Mouse (Mus musculus): ENCODE measurements around the gene Ccnd3. TPM values are rescaled to one million over a fixed set of nuclear protein-coding genes. Genes with fewer than 3 reads are reported as not detected.

Gene Ccnd3
- polyA plus RNA-seq, 1 experiment from 2014 or later = 180 TPM

GRCm38 (mm10) chr17:47474250-47474649 lies 30.6 kb upstream of the Ccnd3 start:
- TF ChIP-seq CTCF (IDR thresholded peaks at IDR 0.05; ENCODE audit: low read depth) = no peak
- WGBS = 52% methylated on average over 4 of the region's 4 CpGs
- H3K36me3 ChIP-seq (ENCODE audit: control insufficient read depth, insufficient read depth) = peaks cover 12% of the 10 kb centered on the region; the same call in 1 of the 2 replicates
- H3K27me3 ChIP-seq (replicated peaks; ENCODE audit: control insufficient read depth, insufficient read depth, low read length) = no peaks in the 10 kb centered on the region
- no peaks in the 10 kb centered on the region for H3K9me3 ChIP-seq (ENCODE audit: control insufficient read depth)
- ATAC-seq = no peak
- 0 out of 2 replicates have a peak, but pooled peaks cover 5% of the 10 kb centered on the region for H3K4me1 ChIP-seq (replicated peaks; ENCODE audit: control insufficient read depth, insufficient read depth, low read length)
- no peak overlapping the region for H3K4me2 ChIP-seq (replicated peaks; ENCODE audit: low read depth)
- H3K27ac ChIP-seq (ENCODE audit: low read depth, low read length) = no peak overlapping the region; the same call in 1 of the 2 replicates
- no peak overlapping the region for H3K9ac ChIP-seq (ENCODE audit: low read depth, low read length)
- no peak overlapping the region for H3K4me3 ChIP-seq (ENCODE audit: low read depth, low read length)

DNA sequence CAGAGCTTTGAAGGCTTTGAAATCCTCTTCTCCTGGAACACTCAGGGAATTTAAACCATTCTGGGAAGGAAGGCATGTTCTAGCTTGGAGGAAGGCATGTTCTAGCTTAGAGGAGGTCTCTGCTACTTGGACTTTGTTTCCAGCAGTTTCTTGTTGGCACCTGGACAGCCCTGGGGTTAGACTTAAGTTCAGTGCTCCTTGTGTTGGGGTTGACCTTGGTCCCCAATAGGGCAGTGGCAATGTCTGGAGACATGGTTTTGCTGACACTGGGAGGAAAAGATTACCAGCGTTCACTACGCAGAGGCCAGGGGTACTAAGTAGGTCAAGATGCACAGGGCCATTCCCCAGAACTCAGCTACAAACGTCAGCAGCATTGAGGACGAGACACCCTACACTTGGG lies 29.7 kb upstream of the Ccnd3 start:
- Histone ChIP-seq H3K27me3 (replicated peaks; ENCODE audit: control insufficient read depth, insufficient read depth, low read length) (no peaks in the 10 kb centered on the region), H3K4me1 (replicated peaks; ENCODE audit: control insufficient read depth, insufficient read depth, low read length) (0 out of 2 replicates have a peak, but pooled peaks cover 5% of the 10 kb centered on the region), H3K36me3 (ENCODE audit: control insufficient read depth, insufficient read depth) (peaks cover 3% of the 10 kb centered on the region; the same call in 1 of the 2 replicates), H3K4me2 (replicated peaks; ENCODE audit: low read depth) (no peak overlapping the region), H3K9ac (ENCODE audit: low read depth, low read length) (no peak overlapping the region), H3K9me3 (ENCODE audit: control insufficient read depth) (no peaks in the 10 kb centered on the region), H3K27ac (ENCODE audit: low read depth, low read length) (peak overlapping the region; percentile 64; the same call in 1 of the 2 replicates), H3K4me3 (ENCODE audit: low read depth, low read length) (no peak overlapping the region)
- no peak for TF ChIP-seq CTCF (IDR thresholded peaks at IDR 0.05; ENCODE audit: low read depth)
- ATAC-seq = peak; percentile 76
- WGBS = 50% methylated on average over 4 of the region's 4 CpGs

DNA sequence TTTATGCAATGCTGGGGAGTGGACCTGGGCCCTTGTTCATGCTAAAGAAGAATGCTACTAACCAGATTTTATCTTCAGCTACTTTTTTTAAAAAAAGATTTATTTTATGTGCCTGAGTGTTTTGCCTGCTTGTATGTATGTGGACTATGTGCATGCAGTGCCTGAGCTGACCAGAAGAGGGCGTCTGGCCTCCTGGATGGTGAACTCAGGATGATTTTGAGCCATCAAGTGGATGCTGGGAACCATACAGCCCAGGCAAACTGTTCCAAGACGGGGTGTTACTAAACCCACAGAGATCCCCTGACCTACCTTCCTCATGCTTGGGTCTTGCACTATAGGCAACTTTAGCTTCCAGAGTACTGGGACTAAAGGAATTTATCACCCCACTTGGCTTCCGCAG lies 29.1 kb upstream of the Ccnd3 start:
- 64% methylated on average over 3 of the region's 3 CpGs for WGBS
- H3K4me2 ChIP-seq (replicated peaks; ENCODE audit: low read depth) = no peak overlapping the region
- no peaks in the 10 kb centered on the region for H3K27me3 ChIP-seq (replicated peaks; ENCODE audit: control insufficient read depth, insufficient read depth, low read length)
- no peaks in the 10 kb centered on the region for H3K9me3 ChIP-seq (ENCODE audit: control insufficient read depth)
- no peak overlapping the region for H3K4me3 ChIP-seq (ENCODE audit: low read depth, low read length)
- no peak for ATAC-seq
- no peak overlapping the region for H3K9ac ChIP-seq (ENCODE audit: low read depth, low read length)
- 0 out of 2 replicates have a peak, but pooled peaks cover 4% of the 10 kb centered on the region for H3K4me1 ChIP-seq (replicated peaks; ENCODE audit: control insufficient read depth, insufficient read depth, low read length)
- H3K36me3 ChIP-seq (ENCODE audit: control insufficient read depth, insufficient read depth) = no peaks in the 10 kb centered on the region
- TF ChIP-seq CTCF (IDR thresholded peaks at IDR 0.05; ENCODE audit: low read depth) = peak; percentile 70
- peak overlapping the region; percentile 64; the same call in 1 of the 2 replicates for H3K27ac ChIP-seq (ENCODE audit: low read depth, low read length)

DNA sequence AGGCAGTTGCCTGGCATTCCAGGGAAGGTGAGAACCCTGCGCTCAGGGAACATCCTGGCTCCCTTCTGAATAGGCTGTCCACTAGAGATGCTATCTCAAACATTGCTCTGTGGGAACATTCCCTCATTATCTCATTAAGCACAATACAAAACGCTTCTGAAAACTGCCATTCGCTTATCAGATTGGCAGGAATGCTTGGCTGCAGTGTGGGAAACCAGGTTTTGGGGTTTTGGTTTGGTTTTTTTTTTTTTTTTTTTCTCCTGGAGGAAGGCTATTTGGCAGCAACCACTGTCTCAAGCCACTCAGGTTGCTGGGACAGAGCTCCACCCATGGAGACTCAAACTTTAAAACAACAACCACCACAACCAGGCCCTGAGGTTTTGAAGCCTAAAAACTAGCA lies 25.0 kb upstream of the Ccnd3 start:
- Histone ChIP-seq H3K4me1 (replicated peaks; ENCODE audit: control insufficient read depth, insufficient read depth, low read length) (peaks cover 2% of the 10 kb centered on the region; the same call in 1 of the 2 replicates), H3K9ac (ENCODE audit: low read depth, low read length) (no peak overlapping the region), H3K9me3 (ENCODE audit: control insufficient read depth) (no peaks in the 10 kb centered on the region), H3K4me3 (ENCODE audit: low read depth, low read length) (no peak overlapping the region), H3K4me2 (replicated peaks; ENCODE audit: low read depth) (no peak overlapping the region), H3K27ac (ENCODE audit: low read depth, low read length) (no peak overlapping the region), H3K27me3 (replicated peaks; ENCODE audit: control insufficient read depth, insufficient read depth, low read length) (no peaks in the 10 kb centered on the region), H3K36me3 (ENCODE audit: control insufficient read depth, insufficient read depth) (no peaks in the 10 kb centered on the region)
- ATAC-seq = no peak
- no peak for TF ChIP-seq CTCF (IDR thresholded peaks at IDR 0.05; ENCODE audit: low read depth)
- WGBS = 41% methylated on average over 3 of the region's 3 CpGs

- peaks cover 5% of the 10 kb centered on the region for H3K4me1 ChIP-seq (replicated peaks; ENCODE audit: control insufficient read depth, insufficient read depth, low read length)
- 55% methylated on average over 2 of the region's 2 CpGs for WGBS
- H3K36me3 ChIP-seq (ENCODE audit: control insufficient read depth, insufficient read depth) = no peaks in the 10 kb centered on the region
- H3K9me3 ChIP-seq (ENCODE audit: control insufficient read depth) = no peaks in the 10 kb centered on the region
- peak; percentile 92 for TF ChIP-seq CTCF (IDR thresholded peaks at IDR 0.05; ENCODE audit: low read depth)
- H3K4me3 ChIP-seq (ENCODE audit: low read depth, low read length) = no peak overlapping the region
- no peak overlapping the region for H3K4me2 ChIP-seq (replicated peaks; ENCODE audit: low read depth)
- no peak for ATAC-seq
- no peak overlapping the region for H3K27ac ChIP-seq (ENCODE audit: low read depth, low read length)
- H3K27me3 ChIP-seq (replicated peaks; ENCODE audit: control insufficient read depth, insufficient read depth, low read length) = no peaks in the 10 kb centered on the region
- no peak overlapping the region for H3K9ac ChIP-seq (ENCODE audit: low read depth, low read length)
Measured at GRCm38 (mm10) chr17:47482401-47482800, 22.4 kb upstream of the Ccnd3 start.

GRCm38 (mm10) chr17:47484241-47484921 lies 20.5 kb upstream of the Ccnd3 start:
- H3K27ac ChIP-seq (ENCODE audit: low read depth, low read length) = peak overlapping the region; percentile 46; the same call in 1 of the 2 replicates
- TF ChIP-seq CTCF (IDR thresholded peaks at IDR 0.05; ENCODE audit: low read depth) = no peak
- WGBS = 17% methylated on average over 1 of the region's 1 CpGs
- H3K27me3 ChIP-seq (replicated peaks; ENCODE audit: control insufficient read depth, insufficient read depth, low read length) = no peaks in the 10 kb centered on the region
- H3K4me1 ChIP-seq (replicated peaks; ENCODE audit: control insufficient read depth, insufficient read depth, low read length) = peaks cover 5% of the 10 kb centered on the region
- no peak overlapping the region for H3K9ac ChIP-seq (ENCODE audit: low read depth, low read length)
- H3K9me3 ChIP-seq (ENCODE audit: control insufficient read depth) = no peaks in the 10 kb centered on the region
- ATAC-seq = peak; percentile 83
- no peak overlapping the region for H3K4me2 ChIP-seq (replicated peaks; ENCODE audit: low read depth)
- H3K4me3 ChIP-seq (ENCODE audit: low read depth, low read length) = no peak overlapping the region
- peaks cover 15% of the 10 kb centered on the region for H3K36me3 ChIP-seq (ENCODE audit: control insufficient read depth, insufficient read depth)
